Mouse (Mus musculus) CD4-positive, CD25-positive, alpha-beta regulatory T cell (primary cell): ENCODE data around the gene Cdh5. TPM values are rescaled to one million over a fixed set of nuclear protein-coding genes. Genes with fewer than 3 reads are reported as not detected.

ENCODE experiments used
- polyA plus RNA-seq: library from polyadenylated mRNA; unstranded; fragments of 100-300 nt; shearing (Covaris generic); gene quantifications from one replicate; pipeline ENCODE4 v1.2.1, GENCODE M21; 2017

Gene Cdh5
- 0.22 TPM for polyA plus RNA-seq

DNA sequence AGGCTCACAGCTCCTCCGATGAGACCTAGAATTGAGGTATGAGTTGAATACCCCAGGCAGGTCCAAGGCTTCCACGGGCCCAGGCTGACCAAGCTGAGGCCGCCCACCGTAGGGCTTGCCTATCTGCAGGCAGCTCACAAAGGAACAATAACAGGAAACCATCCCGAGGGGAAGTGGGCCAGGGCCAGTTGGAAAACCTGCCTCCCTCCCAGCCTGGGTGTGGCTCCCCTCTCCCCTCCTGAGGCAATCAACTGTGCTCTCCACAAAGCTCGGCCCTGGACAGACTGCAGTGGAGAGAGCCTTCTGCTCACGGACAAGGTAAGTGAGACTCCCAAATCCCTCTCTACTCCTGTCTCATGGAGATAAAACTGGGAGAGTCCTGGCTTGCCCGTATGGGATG, at the start of gene Cdh5:
Cdh5 (plus strand) TSS at position 211 of the 400 bp plus-strand sequence.

DNA sequence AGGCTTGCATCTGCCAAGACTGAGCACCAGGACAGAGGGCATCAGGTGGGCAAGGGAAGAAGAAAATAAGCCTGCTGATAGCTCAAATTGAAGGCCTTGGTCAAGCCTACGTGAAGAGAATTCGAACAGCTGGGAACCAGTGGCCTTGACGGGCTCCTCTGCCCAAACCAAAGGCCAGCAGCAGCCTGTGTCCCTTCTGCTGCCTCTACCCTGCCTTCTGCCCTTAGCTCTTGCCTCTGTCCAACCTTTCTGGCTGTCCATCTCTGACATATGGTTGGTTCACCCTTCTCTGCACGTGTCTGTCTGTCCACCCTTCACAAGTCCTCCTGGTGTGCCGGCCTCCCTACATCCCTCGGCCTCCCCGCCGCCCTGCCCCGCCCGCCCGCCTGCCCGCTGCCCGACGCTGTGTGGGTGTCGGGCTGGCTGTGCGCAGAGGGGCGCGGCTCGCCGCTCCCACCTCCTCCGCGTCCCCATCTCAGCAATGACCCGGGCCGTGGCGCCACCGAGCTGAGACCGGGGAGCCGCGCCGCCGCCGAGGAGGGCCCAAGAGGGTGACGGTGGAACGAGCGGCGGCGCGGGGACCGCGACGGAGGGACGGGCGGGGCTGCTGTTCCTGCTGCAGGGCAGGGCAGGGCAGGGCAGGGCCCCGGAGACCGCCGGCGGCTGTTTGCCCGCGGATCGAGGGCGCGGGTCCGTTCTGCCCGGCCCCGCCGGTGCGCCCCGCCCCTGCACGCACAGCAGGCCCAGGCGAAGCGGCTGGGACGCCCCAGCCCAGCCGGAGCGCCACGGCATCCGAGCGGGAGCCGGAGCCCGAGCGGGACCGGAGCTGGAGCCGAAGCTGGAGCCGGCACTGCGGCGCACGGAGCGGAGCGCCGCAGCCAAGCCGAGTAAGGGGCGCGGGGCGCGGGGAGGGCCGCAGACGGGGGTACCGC, 69.0 kb downstream of the Cdh5 start, which contains the start of gene Bean1:
Bean1 (plus strand) TSS at position 325 of the 932 bp plus-strand sequence.

Other genes starting within 250 kb of the Cdh5 start
- not detected for gene Bean1, start 68.8 kb downstream of the Cdh5 start, polyA plus RNA-seq
- 97.1 TPM for gene Tk2, start 146.9 kb downstream of the Cdh5 start, polyA plus RNA-seq
- gene Cklf, start 149.2 kb downstream of the Cdh5 start, polyA plus RNA-seq: 106 TPM
- 0.35 TPM for gene Cmtm2a, start 191.6 kb downstream of the Cdh5 start, polyA plus RNA-seq
- gene Gm45711, start 208.5 kb downstream of the Cdh5 start, polyA plus RNA-seq: not detected
- 0.11 TPM for gene Cmtm1, start 208.5 kb downstream of the Cdh5 start, polyA plus RNA-seq
- gene Gm11020, start 219.9 kb downstream of the Cdh5 start, polyA plus RNA-seq: not detected
- not detected for gene Cmtm2b, start 220.6 kb downstream of the Cdh5 start, polyA plus RNA-seq
- 25.9 TPM for gene Cmtm3, start 237.8 kb downstream of the Cdh5 start, polyA plus RNA-seq